Mouse (Mus musculus): Measurements from ENCODE around the gene Id3. TPM values are rescaled to one million over a fixed set of nuclear protein-coding genes. Genes with fewer than 3 reads are reported as not detected.

Id3 gene
- polyA plus RNA-seq, 1 experiment, result 357 TPM

DNA sequence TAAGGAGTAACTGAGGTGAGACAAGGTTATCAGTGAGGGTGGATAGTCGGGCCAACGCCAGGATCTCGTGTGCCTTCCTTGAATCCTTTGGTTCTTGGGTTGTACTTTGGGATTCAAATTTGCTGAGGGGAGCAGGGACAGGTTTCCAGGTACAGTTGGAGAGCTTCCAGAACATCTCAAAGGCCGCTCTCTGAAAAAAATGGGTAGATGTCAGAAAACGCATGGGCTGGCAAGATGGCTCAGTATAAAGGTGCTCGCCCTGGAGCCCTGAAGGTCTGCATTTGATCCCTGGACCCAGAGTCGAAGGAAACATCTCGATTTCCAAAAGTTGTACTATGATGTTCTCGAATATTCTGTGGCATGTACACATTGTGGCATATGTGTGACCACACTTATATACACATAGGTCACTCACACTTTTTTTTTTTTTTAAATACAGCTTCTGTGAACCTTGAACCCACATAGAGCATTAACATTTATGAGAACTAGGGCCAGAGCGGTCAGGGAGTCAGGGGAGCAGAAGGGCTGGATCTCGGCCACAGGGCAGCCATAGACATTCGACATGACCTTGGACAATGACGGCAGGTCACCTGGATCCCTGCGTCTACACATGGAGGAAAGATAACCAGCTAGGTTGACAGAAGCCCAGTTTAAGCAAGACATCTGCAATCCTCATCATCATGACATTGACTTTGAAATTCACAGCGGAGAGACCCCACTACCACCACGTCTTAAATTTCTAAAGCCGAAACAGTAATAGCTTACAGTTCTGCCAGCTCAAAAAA is 3.8 kb upstream of the Id3 start:
- no peaks in the 10 kb centered on the region for H3K36me3 ChIP-seq (ENCODE audit: control insufficient read depth, insufficient read depth, low read length)
- H3K4me3 ChIP-seq (ENCODE audit: control insufficient read depth, insufficient read depth, low read length), result no peak overlapping the region
- 79% methylated on average over 17 of the region's 17 CpGs for WGBS
- TF ChIP-seq POLR2A (IDR thresholded peaks at IDR 0.05; ENCODE audit: control insufficient read depth, extremely low read depth, insufficient read depth, low read length, poor library complexity) (no peak), CTCF (IDR thresholded peaks at IDR 0.05; ENCODE audit: borderline replicate concordance, control insufficient read depth, extremely low read depth, insufficient read depth, low read length, poor library complexity) (no peak)
- no peak for DNase-seq
- H3K4me1 ChIP-seq (replicated peaks; ENCODE audit: control insufficient read depth, insufficient read depth, low read length), result peaks cover 28% of the 10 kb centered on the region
- H3K27ac ChIP-seq (ENCODE audit: control insufficient read depth, insufficient read depth, low read length), result no peak overlapping the region
- no peaks in the 10 kb centered on the region for H3K27me3 ChIP-seq (ENCODE audit: control insufficient read depth, insufficient read depth, low read length)

DNA sequence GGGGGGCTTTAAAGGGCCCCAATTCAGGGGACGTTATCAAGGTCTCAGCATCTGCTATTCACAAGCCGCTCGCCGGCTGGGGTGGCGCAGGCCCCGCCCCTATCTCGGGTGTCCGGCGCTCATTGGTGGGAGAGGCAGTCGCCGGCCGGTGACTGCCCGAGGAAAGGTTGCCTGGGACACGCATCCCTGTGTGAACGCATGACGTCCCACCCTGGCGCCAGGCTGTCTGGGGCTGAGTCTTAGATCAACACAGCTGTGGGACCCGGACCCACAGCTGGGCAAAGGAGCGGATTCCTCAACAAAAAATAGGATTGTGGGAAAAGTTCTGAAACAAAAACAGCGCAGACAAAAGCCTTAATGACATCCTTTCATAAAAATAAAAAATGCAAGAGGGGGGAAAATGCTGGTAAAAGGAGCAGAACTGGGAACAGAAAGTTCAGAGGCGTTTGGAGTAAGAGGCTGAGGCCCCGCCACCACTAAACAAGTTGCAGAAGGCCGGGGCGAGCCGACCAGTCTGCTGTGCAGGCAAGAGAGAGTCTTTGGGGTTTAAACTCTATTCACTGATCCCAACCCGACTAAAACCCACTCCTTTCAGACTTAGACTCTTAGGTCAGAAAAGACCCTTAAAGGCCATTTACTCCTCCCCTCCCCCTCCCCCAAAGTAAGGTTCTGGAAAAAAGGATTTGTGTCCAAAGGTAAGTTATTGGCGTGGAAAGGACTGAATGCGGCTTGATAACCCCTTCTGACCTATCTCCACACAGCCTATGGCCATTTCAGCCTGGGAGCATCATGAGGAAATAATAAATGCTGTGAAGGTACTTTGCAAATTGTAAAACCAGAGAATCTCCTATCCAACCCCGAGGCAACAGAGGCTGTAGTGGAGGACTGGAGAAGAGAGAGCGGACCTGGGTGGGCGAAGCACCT is 2.7 kb upstream of the Id3 start:
- Histone ChIP-seq H3K36me3 (ENCODE audit: control insufficient read depth, insufficient read depth, low read length) (peaks cover 4% of the 10 kb centered on the region; the same call in 1 of the 2 replicates), H3K4me3 (ENCODE audit: control insufficient read depth, insufficient read depth, low read length) (no peak overlapping the region), H3K4me1 (replicated peaks; ENCODE audit: control insufficient read depth, insufficient read depth, low read length) (peaks cover 23% of the 10 kb centered on the region), H3K27me3 (ENCODE audit: control insufficient read depth, insufficient read depth, low read length) (no peaks in the 10 kb centered on the region), H3K27ac (ENCODE audit: control insufficient read depth, insufficient read depth, low read length) (no peak overlapping the region)
- DNase-seq, result peak; percentile 55
- TF ChIP-seq CTCF (IDR thresholded peaks at IDR 0.05; ENCODE audit: borderline replicate concordance, control insufficient read depth, extremely low read depth, insufficient read depth, low read length, poor library complexity), result no peak
- TF ChIP-seq POLR2A (IDR thresholded peaks at IDR 0.05; ENCODE audit: control insufficient read depth, extremely low read depth, insufficient read depth, low read length, poor library complexity), result no peak
- WGBS, result 22% methylated on average over 31 of the region's 31 CpGs

DNA sequence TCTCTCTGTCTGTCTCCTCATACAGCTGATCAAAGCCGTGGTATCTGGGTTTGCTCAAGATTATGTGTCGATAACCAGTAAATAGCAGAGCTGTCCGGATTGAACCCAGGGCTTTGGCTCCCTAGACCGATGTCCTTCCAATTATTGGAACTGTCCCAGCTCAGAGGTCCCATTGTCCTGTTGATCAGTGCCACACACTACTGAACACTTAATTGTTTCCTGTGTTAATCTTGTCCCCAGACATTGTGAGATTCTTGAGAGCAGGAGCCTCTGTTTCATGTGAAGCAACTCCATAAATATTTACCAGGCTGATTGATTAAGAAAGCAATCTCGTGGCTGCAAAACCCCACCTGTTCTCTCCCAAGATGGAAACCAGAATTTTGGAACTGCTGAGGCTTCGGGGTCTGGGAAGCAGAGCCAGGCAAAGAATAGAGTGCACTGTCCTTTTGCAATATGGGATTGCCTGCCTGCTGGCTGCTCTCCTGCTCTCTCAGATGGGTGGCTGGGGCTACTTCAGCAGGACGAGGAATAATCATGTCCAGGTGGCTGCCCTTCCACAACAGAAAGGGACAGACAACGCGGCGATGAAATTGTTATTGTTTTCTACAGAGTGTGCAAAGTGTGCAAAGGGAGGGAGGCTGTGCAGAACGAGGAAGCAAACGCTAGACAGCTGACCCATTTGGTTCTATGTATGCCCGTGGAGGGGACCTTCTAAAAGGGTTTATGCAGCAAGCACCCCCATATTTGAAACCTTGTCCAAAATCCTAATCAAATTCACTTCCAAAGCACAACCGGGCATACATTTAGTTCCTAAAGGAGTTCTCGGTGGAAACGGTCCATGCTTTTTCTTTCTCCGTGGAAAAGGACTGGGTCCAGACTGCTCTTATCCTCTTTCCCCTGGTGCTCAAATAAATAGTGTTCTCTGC is 767 bp upstream of the Id3 start:
- peaks cover 34% of the 10 kb centered on the region for H3K4me1 ChIP-seq (replicated peaks; ENCODE audit: control insufficient read depth, insufficient read depth, low read length)
- H3K27me3 ChIP-seq (ENCODE audit: control insufficient read depth, insufficient read depth, low read length), result no peaks in the 10 kb centered on the region
- no peak overlapping the region for H3K27ac ChIP-seq (ENCODE audit: control insufficient read depth, insufficient read depth, low read length)
- no peak overlapping the region for H3K4me3 ChIP-seq (ENCODE audit: control insufficient read depth, insufficient read depth, low read length)
- no peak for DNase-seq
- TF ChIP-seq POLR2A (IDR thresholded peaks at IDR 0.05; ENCODE audit: control insufficient read depth, extremely low read depth, insufficient read depth, low read length, poor library complexity) (no peak), CTCF (IDR thresholded peaks at IDR 0.05; ENCODE audit: borderline replicate concordance, control insufficient read depth, extremely low read depth, insufficient read depth, low read length, poor library complexity) (no peak)
- H3K36me3 ChIP-seq (ENCODE audit: control insufficient read depth, insufficient read depth, low read length), result peaks cover 5% of the 10 kb centered on the region; the same call in 1 of the 2 replicates
- WGBS, result 36% methylated on average over 17 of the region's 17 CpGs

DNA sequence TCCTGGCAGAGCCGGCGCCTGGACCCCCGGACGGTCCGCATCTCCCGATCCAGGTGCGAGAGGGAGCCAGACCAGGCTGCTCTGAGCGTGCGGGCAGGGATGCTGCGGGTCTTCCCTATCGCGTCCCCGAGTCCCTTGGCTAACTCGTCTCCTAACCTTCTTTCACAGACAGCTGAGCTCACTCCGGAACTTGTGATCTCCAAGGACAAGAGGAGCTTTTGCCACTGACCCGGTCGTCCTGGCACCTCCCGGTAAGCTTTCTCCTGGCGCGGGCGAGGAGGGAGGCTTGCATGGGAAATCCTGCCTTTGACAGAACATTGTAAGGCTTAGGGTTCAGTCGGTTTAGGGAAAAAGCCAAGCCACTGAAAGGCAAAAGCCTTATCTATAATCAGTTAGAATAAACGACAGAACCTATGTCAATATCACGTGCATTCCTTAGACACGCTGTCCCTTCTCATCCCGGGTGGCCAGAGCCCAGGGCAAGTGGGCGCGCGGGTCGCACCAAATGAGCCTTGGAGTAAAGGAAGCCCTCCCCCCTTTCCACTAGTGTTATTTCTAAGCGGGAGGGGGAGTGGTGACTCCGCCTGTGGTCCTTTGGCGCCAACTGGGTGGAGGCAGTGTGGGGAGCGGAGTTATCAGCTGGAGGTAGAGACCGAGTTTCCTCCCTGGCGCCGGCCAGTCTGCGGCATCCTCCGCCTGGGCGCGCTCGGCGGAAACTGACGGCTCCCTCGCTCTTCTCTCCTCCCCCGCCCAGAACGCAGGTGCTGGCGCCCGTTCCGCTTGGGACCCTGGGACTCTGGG is 1.0 kb downstream of the Id3 start:
- Histone ChIP-seq H3K27ac (ENCODE audit: control insufficient read depth, insufficient read depth, low read length) (peak overlapping the region; percentile 71), H3K36me3 (ENCODE audit: control insufficient read depth, insufficient read depth, low read length) (peaks cover 5% of the 10 kb centered on the region; the same call in 1 of the 2 replicates), H3K27me3 (ENCODE audit: control insufficient read depth, insufficient read depth, low read length) (no peaks in the 10 kb centered on the region), H3K4me1 (replicated peaks; ENCODE audit: control insufficient read depth, insufficient read depth, low read length) (peaks cover 48% of the 10 kb centered on the region), H3K4me3 (ENCODE audit: control insufficient read depth, insufficient read depth, low read length) (peak overlapping the region; percentile 91)
- peak; percentile 85 for DNase-seq
- TF ChIP-seq CTCF (IDR thresholded peaks at IDR 0.05; ENCODE audit: borderline replicate concordance, control insufficient read depth, extremely low read depth, insufficient read depth, low read length, poor library complexity), result peak; percentile 46; the same call in 1 of the 2 replicates
- peak; percentile 69 for TF ChIP-seq POLR2A (IDR thresholded peaks at IDR 0.05; ENCODE audit: control insufficient read depth, extremely low read depth, insufficient read depth, low read length, poor library complexity)
- WGBS, result under 1% methylated on average over 50 of the region's 50 CpGs

DNA sequence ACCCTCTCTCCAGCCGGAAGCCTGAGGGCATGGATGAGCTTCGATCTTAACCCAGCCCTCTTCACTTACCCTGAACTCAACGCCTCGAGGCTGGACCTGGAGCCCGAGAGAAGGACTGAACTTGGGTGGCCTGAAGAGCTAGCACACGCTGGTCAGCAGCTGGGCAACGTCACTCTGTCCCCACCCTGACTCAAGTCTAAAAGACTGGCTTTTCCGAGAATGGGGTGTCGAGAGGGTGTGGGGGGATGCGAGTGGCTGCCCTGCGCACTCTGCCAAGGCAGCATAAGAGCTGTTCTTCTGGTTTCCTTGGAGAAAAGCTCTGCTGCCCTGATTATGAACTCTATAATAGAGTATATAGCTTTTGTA is 1.6 kb downstream of the Id3 start:
- no peak for DNase-seq
- Histone ChIP-seq H3K27ac (ENCODE audit: control insufficient read depth, insufficient read depth, low read length) (peak overlapping the region; percentile 71), H3K36me3 (ENCODE audit: control insufficient read depth, insufficient read depth, low read length) (peaks cover 5% of the 10 kb centered on the region; the same call in 1 of the 2 replicates), H3K4me1 (replicated peaks; ENCODE audit: control insufficient read depth, insufficient read depth, low read length) (peaks cover 46% of the 10 kb centered on the region), H3K27me3 (ENCODE audit: control insufficient read depth, insufficient read depth, low read length) (no peaks in the 10 kb centered on the region), H3K4me3 (ENCODE audit: control insufficient read depth, insufficient read depth, low read length) (peak overlapping the region; percentile 91)
- TF ChIP-seq CTCF (IDR thresholded peaks at IDR 0.05; ENCODE audit: borderline replicate concordance, control insufficient read depth, extremely low read depth, insufficient read depth, low read length, poor library complexity) (0 out of 2 replicates have a peak, but pooled peaks have one; percentile 1), POLR2A (IDR thresholded peaks at IDR 0.05; ENCODE audit: control insufficient read depth, extremely low read depth, insufficient read depth, low read length, poor library complexity) (peak; percentile 9)
- WGBS, result 5% methylated on average over 11 of the region's 11 CpGs
